Mouse (Mus musculus): Measurements from ENCODE around the gene Dnajb13. TPM values are rescaled to one million over a fixed set of nuclear protein-coding genes. Genes with fewer than 3 reads are reported as not detected.

The Dnajb13 gene
- polyA plus RNA-seq, 1 experiment from 2014 or later: 4.7 TPM

DNA sequence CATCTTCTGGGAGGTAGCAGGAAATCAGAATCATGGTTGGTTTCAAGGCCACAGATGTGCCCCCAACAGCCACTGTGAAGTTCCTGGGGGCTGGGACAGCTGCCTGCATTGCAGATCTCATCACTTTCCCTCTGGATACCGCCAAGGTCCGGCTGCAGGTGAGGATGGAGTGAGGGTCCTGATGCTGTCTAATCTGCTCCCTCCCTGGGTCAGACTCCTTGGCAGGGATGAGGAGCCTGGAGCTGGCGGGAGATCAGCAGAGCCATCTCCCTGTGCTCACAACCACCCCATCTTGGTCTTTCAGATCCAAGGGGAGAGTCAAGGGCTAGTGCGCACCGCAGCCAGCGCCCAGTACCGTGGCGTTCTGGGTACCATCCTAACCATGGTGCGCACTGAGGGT is 18.0 kb downstream of the Dnajb13 start:
- 98% methylated on average over 9 of the region's 9 CpGs for WGBS
- no peaks in the 10 kb centered on the region for H3K9me3 ChIP-seq (ENCODE audit: control insufficient read depth, low read length)
- no peaks in the 10 kb centered on the region for H3K27me3 ChIP-seq (replicated peaks; ENCODE audit: control insufficient read depth, insufficient read depth, low read length)
- DNase-seq (ENCODE audit: low spot score): no peak
- no peak overlapping the region for H3K4me2 ChIP-seq (ENCODE audit: low read depth, low read length)
- H3K4me3 ChIP-seq (ENCODE audit: low read depth, low read length): no peak overlapping the region
- no peak for ATAC-seq (ENCODE audit: low read depth)
- no peak overlapping the region for H3K9ac ChIP-seq (ENCODE audit: low read depth, low read length)
- peaks cover 32% of the 10 kb centered on the region for H3K4me1 ChIP-seq (ENCODE audit: control insufficient read depth, insufficient read depth, low read length)
- H3K27ac ChIP-seq (replicated peaks; ENCODE audit: low read depth, low read length): no peak overlapping the region
- peaks cover 15% of the 10 kb centered on the region; the same call in 1 of the 2 replicates for H3K36me3 ChIP-seq (ENCODE audit: control insufficient read depth, insufficient read depth, low read length)

DNA sequence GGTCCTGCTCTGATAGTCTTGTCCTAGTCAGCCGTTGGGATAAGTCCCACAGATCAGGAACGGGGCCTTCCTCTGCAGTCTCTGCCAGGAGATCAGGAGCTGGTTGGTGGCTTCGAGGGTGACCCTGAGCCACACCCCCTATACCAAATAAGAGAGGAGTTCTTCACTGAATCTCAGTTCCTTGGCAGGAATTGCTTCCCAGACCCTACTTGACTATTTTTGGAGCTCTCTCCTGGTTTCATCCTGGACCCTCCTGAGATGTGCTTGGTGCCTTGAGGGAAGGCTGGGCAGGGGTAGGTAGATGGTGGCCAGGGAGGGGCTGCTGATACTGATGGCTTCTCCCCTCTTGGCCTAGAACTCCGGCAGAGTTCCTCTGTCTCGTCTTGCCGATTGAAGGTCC is 18.4 kb downstream of the Dnajb13 start:
- peak overlapping the region; percentile 91; the same call in 1 of the 2 replicates for H3K4me2 ChIP-seq (ENCODE audit: low read depth, low read length)
- H3K27me3 ChIP-seq (replicated peaks; ENCODE audit: control insufficient read depth, insufficient read depth, low read length): no peaks in the 10 kb centered on the region
- H3K4me1 ChIP-seq (ENCODE audit: control insufficient read depth, insufficient read depth, low read length): peaks cover 32% of the 10 kb centered on the region
- H3K4me3 ChIP-seq (ENCODE audit: low read depth, low read length): no peak overlapping the region
- no peaks in the 10 kb centered on the region for H3K9me3 ChIP-seq (ENCODE audit: control insufficient read depth, low read length)
- H3K9ac ChIP-seq (ENCODE audit: low read depth, low read length): no peak overlapping the region
- peaks cover 15% of the 10 kb centered on the region; the same call in 1 of the 2 replicates for H3K36me3 ChIP-seq (ENCODE audit: control insufficient read depth, insufficient read depth, low read length)
- peak overlapping the region; percentile 12; the same call in 1 of the 2 replicates for H3K27ac ChIP-seq (replicated peaks; ENCODE audit: low read depth, low read length)
- DNase-seq (ENCODE audit: low spot score) (no peak), ATAC-seq (ENCODE audit: low read depth) (no peak)
- 67% methylated on average over 6 of the region's 6 CpGs for WGBS

GRCm38 (mm10) chr7:100495581-100496251 is 19.0 kb downstream of the Dnajb13 start:
- ATAC-seq (ENCODE audit: low read depth): peak; percentile 73
- H3K4me3 ChIP-seq (ENCODE audit: low read depth, low read length): peak overlapping the region; percentile 47

DNA sequence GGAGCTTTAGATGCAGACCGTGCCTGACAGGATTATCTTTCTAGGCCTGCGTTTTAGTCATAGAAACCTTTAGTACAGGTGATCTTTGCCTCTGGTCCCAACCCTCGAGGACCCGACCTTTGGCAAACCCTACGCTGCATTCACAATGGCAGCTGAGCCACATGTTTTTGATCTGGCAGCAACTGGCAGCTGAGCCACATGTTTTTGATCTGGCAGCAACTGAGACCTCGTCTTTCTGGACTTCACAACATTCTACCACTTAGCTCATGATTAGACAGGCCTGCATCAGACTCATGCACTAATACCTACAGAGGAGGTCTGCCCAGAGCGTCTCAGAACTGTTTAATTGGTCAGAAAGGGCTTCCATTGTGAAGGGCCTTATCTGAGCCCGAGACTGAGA is 19.7 kb downstream of the Dnajb13 start:
- H3K4me3 ChIP-seq (ENCODE audit: low read depth, low read length): peak overlapping the region; percentile 47
- peaks cover 32% of the 10 kb centered on the region for H3K4me1 ChIP-seq (ENCODE audit: control insufficient read depth, insufficient read depth, low read length)
- H3K9me3 ChIP-seq (ENCODE audit: control insufficient read depth, low read length): no peaks in the 10 kb centered on the region
- peak; percentile 1; the same call in 1 of the 2 replicates for ATAC-seq (ENCODE audit: low read depth)
- peak overlapping the region; percentile 65 for H3K27ac ChIP-seq (replicated peaks; ENCODE audit: low read depth, low read length)
- H3K36me3 ChIP-seq (ENCODE audit: control insufficient read depth, insufficient read depth, low read length): peaks cover 15% of the 10 kb centered on the region; the same call in 1 of the 2 replicates
- H3K27me3 ChIP-seq (replicated peaks; ENCODE audit: control insufficient read depth, insufficient read depth, low read length): no peaks in the 10 kb centered on the region
- peak overlapping the region; percentile 91 for H3K4me2 ChIP-seq (ENCODE audit: low read depth, low read length)
- 21% methylated on average over 8 of the region's 8 CpGs for WGBS
- peak overlapping the region; percentile 12; the same call in 1 of the 2 replicates for H3K9ac ChIP-seq (ENCODE audit: low read depth, low read length)
- peak; percentile 52 for DNase-seq (ENCODE audit: low spot score)

More at GRCm38 (mm10) chr7:100495581-100496251, 19.0 kb downstream of the Dnajb13 start:
- 28% methylated on average over 11 of the region's 11 CpGs for WGBS
- Histone ChIP-seq H3K27ac (replicated peaks; ENCODE audit: low read depth, low read length) (peak overlapping the region; percentile 65), H3K4me2 (ENCODE audit: low read depth, low read length) (peak overlapping the region; percentile 91), H3K9ac (ENCODE audit: low read depth, low read length) (peak overlapping the region; percentile 50), H3K9me3 (ENCODE audit: control insufficient read depth, low read length) (no peaks in the 10 kb centered on the region), H3K27me3 (replicated peaks; ENCODE audit: control insufficient read depth, insufficient read depth, low read length) (no peaks in the 10 kb centered on the region), H3K36me3 (ENCODE audit: control insufficient read depth, insufficient read depth, low read length) (peaks cover 15% of the 10 kb centered on the region; the same call in 1 of the 2 replicates), H3K4me1 (ENCODE audit: control insufficient read depth, insufficient read depth, low read length) (peaks cover 32% of the 10 kb centered on the region)
- peak; percentile 88 for DNase-seq (ENCODE audit: low spot score)

- H3K9ac ChIP-seq (ENCODE audit: low read depth, low read length): no peak overlapping the region
- H3K36me3 ChIP-seq (ENCODE audit: control insufficient read depth, insufficient read depth, low read length): peaks cover 11% of the 10 kb centered on the region; the same call in 1 of the 2 replicates
- H3K27ac ChIP-seq (replicated peaks; ENCODE audit: low read depth, low read length): peak overlapping the region; percentile 65; the same call in 1 of the 2 replicates
- peak overlapping the region; percentile 91 for H3K4me2 ChIP-seq (ENCODE audit: low read depth, low read length)
- H3K4me3 ChIP-seq (ENCODE audit: low read depth, low read length): peak overlapping the region; percentile 47
- no peak for DNase-seq (ENCODE audit: low spot score)
- ATAC-seq (ENCODE audit: low read depth): no peak
- H3K9me3 ChIP-seq (ENCODE audit: control insufficient read depth, low read length): no peaks in the 10 kb centered on the region
- 84% methylated on average over 7 of the region's 7 CpGs for WGBS
- H3K4me1 ChIP-seq (ENCODE audit: control insufficient read depth, insufficient read depth, low read length): peaks cover 32% of the 10 kb centered on the region
- no peaks in the 10 kb centered on the region for H3K27me3 ChIP-seq (replicated peaks; ENCODE audit: control insufficient read depth, insufficient read depth, low read length)
Measured at GRCm38 (mm10) chr7:100494415-100494831, 20.3 kb downstream of the Dnajb13 start.

DNA sequence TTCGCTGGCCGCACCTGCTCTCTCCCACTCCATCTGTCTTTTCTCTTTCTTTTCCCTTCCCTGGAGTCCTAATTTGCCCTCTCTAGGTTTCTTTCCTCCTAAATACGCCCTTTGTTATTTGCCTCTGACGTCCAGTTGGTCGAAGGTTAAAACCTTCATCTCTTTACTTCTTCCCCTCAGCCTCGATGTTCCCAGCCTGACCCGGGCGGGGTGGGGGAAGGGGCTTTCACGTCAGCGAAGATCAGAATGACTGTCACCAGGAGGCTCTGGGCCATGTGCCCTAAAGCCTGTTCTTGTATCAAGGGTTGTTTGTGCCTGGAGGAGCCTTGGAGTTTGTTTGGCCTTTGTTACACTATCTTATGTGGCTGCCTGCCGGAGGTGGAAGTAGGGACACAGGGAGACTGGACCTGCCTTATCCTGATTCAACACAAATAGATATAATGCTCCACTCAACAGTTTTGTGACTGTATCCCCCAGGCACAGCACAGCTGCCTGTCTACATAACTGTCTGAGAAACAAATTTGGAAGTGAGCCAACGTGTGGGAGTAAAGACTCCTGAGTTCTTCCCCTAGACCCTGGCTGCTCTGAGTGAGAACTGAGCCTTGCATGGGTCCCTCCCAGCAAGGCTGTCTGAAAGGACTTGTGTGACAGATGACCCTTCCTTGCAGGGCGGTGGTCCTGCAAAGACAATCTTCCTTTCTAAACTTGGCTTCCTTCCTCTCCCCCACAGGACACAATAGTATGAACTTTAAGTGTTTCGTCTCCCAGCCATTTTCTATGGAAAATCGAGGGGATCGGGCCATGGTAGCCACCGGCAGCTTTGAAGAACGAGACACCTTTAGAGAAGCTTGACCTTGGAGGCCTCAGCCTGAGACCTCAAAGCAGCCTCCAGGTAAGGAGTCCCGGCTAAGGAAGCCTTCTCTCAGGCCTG is 21.0 kb downstream of the Dnajb13 start:
- H3K4me3 ChIP-seq (ENCODE audit: low read depth, low read length): peak overlapping the region; percentile 47
- ATAC-seq (ENCODE audit: low read depth) (peak; percentile 34), DNase-seq (ENCODE audit: low spot score) (peak; percentile 93)
- peak overlapping the region; percentile 91 for H3K4me2 ChIP-seq (ENCODE audit: low read depth, low read length)
- WGBS: 32% methylated on average over 19 of the region's 19 CpGs
- H3K4me1 ChIP-seq (ENCODE audit: control insufficient read depth, insufficient read depth, low read length): peaks cover 32% of the 10 kb centered on the region
- peaks cover 4% of the 10 kb centered on the region; the same call in 1 of the 2 replicates for H3K36me3 ChIP-seq (ENCODE audit: control insufficient read depth, insufficient read depth, low read length)
- peak overlapping the region; percentile 53 for H3K27ac ChIP-seq (replicated peaks; ENCODE audit: low read depth, low read length)
- peak overlapping the region; percentile 62 for H3K9ac ChIP-seq (ENCODE audit: low read depth, low read length)
- no peaks in the 10 kb centered on the region for H3K27me3 ChIP-seq (replicated peaks; ENCODE audit: control insufficient read depth, insufficient read depth, low read length)
- H3K9me3 ChIP-seq (ENCODE audit: control insufficient read depth, low read length): no peaks in the 10 kb centered on the region

DNA sequence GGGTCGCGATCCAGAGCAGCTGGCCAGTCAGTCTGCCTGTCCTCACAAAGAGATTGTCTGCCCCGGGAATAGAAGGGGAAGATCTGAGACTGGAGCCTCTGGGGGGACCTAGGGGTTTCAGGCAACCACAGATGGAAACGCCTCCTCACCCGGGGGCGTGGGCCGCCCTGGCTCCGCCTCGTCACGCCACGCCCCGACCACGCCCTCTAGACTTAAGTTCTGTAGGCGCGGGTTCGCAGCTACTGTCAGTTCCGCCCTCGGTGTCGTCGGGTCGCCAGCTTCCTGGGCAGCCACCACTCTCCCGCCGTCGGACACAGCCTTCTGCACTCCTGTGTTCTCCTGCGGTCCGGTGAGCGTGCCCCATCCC is 21.7 kb downstream of the Dnajb13 start, which contains the start of gene Ucp2:
TSS of gene Ucp2 (plus strand) at position 221 of the 367 bp plus-strand sequence.
- no peaks in the 10 kb centered on the region for H3K36me3 ChIP-seq (ENCODE audit: control insufficient read depth, insufficient read depth, low read length)
- ATAC-seq (ENCODE audit: low read depth) (peak; percentile 53), DNase-seq (ENCODE audit: low spot score) (peak; percentile 93)
- H3K4me2 ChIP-seq (ENCODE audit: low read depth, low read length): peak within 1 kb of the TSS; percentile 91
- peak within 1 kb of the TSS; percentile 62 for H3K9ac ChIP-seq (ENCODE audit: low read depth, low read length)
- peak within 1 kb of the TSS; percentile 53 for H3K27ac ChIP-seq (replicated peaks; ENCODE audit: low read depth, low read length)
- H3K4me3 ChIP-seq (ENCODE audit: low read depth, low read length): peak within 1 kb of the TSS; percentile 47
- no peaks in the 10 kb centered on the region for H3K27me3 ChIP-seq (replicated peaks; ENCODE audit: control insufficient read depth, insufficient read depth, low read length)
- 3% methylated on average over 18 of the region's 27 CpGs for WGBS
- no peaks in the 10 kb centered on the region for H3K9me3 ChIP-seq (ENCODE audit: control insufficient read depth, low read length)
- peaks cover 32% of the 10 kb centered on the region for H3K4me1 ChIP-seq (ENCODE audit: control insufficient read depth, insufficient read depth, low read length)

DNA sequence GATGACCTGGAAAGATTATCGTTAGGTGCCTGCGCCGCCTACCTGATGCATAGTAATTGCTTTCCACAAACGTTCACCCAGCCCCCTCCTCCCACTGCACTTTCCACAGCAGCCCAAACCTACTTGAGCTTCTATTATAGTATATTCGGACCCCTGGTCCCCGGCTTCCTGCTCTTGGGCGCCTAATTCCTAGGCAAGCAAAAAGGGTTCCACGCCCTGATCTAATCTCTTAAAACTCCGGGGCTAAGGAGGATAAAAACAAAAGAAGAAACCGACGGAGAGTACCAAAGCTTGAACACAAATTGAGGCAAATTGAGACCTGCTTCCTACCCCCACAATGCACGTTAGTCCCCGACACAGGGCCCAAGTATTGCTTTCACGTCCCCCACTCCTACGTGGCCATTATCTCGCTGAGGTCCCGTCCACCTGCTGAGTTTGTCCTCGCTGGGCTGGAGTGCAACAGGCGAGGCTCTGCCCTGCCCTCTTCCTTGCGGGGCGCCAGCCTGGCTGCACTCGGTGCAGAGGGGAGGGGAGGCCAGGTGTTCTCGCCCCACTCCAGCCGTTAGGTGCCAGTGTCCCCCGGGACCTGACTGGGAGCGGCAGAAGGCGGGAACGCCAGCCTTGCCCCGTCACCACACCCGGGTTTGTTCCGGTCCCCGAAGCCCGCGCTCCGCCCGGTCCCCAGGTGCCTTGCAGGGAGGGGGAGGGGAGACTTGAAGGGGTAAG is 22.2 kb downstream of the Dnajb13 start:
- Histone ChIP-seq H3K27me3 (replicated peaks; ENCODE audit: control insufficient read depth, insufficient read depth, low read length) (no peaks in the 10 kb centered on the region), H3K4me3 (ENCODE audit: low read depth, low read length) (peak overlapping the region; percentile 47), H3K9me3 (ENCODE audit: control insufficient read depth, low read length) (no peaks in the 10 kb centered on the region), H3K4me1 (ENCODE audit: control insufficient read depth, insufficient read depth, low read length) (peaks cover 32% of the 10 kb centered on the region), H3K4me2 (ENCODE audit: low read depth, low read length) (peak overlapping the region; percentile 91), H3K9ac (ENCODE audit: low read depth, low read length) (peak overlapping the region; percentile 62), H3K27ac (replicated peaks; ENCODE audit: low read depth, low read length) (no peak overlapping the region), H3K36me3 (ENCODE audit: control insufficient read depth, insufficient read depth, low read length) (no peaks in the 10 kb centered on the region)
- DNase-seq (ENCODE audit: low spot score): no peak
- peak; percentile 42 for ATAC-seq (ENCODE audit: low read depth)
- 2% methylated on average over 24 of the region's 36 CpGs for WGBS

Data from embryonic facial prominence, embryonic 14.5 days (tissue).